Mouse (Mus musculus) megakaryocyte, embryonic 14.5 days (primary cell): Measurements from ENCODE around the gene Zfp276.

Experiments used
- FLI1 ChIP-seq: IDR thresholded peaks from 2 replicates; pipeline ENCODE4 v1.6.1; 2012; ENCODE audit warnings: low read length, inconsistent platforms, mixed read lengths
- GATA1 ChIP-seq: IDR thresholded peaks from 3 replicates; pipeline ENCODE4 v1.6.1; 2012; ENCODE audit warnings: mixed read lengths, low read length, inconsistent platforms, borderline replicate concordance

DNA sequence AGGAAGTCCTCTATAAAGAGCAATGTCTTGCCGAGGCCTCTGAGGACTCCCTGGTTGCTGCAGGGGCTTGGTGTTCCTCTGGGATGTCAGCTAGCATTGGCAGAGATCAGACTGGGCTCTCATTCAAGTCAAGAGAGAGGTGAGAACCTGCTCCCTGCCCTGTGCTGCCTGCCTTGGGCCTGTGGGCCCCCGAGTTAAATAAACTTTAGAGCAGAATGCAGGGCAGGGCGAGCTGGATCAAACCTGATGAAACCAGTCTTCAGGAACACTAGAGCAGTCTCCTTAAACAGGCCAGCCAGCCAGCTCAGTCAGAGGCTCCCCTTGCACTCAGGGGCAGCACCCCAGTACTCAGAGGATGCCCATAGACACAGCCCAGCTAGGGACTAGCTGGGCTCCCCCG, 17.9 kb downstream of the Zfp276 start:
- no peak for TF ChIP-seq GATA1
- no peak for TF ChIP-seq FLI1
